Mouse (Mus musculus): ENCODE data around the gene Mob3b.

The Mob3b gene

DNA sequence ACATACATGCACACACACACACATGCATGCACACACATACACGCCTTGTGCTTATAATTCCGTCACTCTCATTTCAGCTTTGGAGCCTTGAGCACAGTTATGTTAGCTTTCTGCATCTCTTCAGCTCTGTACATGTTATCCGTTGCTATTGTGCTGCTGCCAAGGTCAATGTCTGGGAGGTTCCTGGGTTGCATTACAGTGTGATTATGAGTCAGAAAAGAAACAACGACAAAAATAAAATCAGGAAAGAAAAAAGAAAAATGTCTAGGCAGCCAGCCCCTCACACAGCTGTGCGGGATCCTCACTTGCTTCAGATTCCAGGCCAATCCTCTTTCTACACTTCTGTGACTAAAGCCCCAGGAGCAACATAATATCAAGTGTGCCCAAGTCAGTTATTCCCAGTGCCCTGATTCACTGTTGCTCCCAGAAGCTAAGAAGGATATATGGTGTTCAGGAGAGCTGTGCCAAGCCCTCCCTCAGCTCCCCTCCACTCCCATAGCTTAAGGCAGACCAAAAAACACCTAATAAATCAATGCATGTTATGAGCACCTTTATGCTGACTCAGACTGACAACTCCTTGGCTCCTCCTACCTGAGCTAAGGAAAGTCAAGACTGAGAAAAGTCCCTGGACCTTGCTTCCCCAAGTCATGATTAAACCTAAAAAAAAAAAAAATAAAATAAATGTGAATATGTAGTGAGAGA, 152.1 kb downstream of the Mob3b start:
- DNase-seq (ENCODE audit: low spot score) = peak; percentile 47

DNA sequence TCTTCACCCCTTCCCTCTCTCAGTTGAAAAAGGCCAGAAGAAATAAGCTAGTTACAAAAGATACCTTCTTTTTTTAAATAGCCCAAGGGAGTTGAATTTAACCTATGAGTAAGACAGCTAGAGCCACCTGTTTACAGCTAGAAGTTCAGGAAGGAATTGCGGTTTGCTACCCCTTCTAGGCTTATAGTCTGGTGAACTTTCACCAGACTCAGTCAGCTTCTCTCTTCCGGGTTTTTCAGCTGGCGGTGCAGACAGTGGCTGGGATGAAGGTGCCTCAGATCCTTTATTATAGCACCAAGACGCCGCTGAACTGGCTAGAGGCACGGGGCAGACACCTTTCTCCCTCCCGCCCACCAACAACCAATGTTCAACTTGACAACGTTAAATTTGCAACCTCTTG, 152.8 kb downstream of the Mob3b start:
- DNase-seq (ENCODE audit: low spot score) = no peak

DNA sequence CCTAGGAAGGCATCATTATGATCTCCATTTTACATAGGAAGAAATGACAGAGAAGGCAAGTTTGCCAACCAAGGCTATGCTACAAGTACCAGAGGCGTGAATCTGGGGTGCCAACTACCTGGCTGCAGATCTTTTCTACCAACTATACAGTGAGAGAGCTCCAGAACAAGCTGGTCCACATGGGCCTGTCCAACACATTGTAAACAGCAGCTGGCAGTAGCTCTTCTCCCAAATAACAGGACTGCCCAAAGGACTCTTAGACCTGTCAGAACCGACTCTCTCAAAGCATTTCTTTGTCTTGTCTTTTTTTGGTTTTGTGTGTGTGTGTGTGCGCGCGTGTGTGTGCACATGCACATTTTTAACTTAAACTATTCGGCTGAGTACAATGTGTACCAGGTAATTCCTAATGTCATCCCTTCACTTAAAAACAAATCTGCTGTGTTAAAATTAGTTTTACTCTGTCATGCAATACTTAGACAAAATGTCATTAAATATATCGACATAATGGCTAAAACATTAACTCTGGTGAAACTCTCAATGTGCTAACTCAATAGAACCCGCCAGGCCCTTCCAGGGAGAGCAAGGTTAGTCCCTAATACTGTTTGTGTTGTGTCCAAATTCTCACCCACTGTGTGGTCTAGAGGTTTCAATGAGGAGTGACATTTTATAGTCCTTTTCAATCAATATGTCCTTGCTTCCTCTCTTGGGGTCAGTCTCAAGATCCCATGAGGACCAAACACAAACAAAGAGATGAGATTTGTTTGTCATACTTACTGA, 153.5 kb downstream of the Mob3b start:
- no peak for DNase-seq (ENCODE audit: low spot score)

DNA sequence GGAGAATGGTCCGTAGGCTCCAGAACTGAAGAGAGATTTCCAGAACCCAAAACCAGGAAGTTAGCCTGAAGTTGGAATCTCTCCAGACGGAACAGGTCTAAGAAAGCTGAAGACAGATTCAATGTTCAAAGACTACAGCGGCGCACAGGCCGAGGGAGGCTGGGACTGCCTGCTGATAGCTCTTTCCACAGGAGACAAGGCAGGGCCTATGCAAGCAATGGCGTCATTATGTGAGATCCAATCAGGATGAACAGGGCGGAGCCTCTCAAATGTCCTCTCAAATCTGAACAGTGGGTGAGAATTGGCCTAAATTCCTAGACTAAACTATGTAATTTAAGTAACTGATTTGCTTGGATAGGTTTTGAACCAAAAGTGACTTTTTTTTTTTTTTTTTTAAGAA, 160.7 kb downstream of the Mob3b start:
- no peak for DNase-seq (ENCODE audit: low spot score)

DNA sequence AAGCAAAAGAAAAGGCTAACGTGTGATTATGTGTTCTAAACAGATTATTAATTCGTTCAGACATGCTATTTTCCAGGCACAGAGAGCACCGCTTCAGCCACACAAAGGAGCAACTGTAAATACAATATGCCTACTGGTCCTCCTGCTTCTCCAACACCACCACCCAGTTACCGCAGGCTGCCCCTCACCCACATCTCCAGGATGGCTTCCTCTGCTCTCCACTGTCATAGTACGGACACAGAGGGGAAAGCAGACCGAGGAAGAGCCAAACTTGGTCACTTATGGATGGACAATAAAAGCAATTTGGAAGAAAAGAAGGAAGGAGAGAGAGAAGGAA, 163.7 kb downstream of the Mob3b start:
- DNase-seq (ENCODE audit: low spot score) = no peak

DNA sequence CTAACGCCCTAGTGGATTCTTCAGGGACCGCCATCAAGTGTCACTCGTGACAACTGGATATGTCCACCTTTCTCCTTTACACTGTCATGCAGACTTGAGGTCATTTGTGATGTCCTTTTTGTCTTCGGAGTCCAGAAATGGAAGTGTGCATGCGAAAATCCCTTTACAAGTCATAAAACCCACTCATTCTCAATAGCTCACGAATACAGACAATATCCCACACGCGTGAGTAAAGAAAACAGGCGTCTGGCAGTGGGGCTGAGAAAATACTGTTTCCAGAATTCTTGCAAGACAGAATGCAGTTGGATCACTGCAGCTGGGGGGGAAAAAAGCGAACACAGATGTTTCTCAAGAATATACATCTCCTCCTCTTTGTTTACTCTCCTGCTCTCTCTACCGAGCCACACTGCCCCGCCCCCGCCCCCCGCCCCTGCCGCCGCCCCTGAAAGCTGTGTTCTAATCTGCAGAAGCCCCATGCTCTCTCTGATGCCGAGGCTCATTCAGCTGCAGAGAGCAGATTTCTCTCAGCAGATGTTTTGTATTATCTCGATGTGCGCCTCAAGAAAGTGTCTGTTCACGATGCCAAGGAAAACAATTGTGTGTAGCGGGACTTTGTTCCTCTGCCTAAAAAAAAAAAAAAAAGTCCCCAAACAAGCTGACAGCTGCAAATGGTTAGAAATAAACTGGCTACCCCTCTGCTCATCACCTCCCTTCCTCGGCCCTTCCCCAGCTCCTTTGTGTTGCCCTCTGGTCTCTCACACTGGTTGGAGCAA, 164.2 kb downstream of the Mob3b start:
- DNase-seq (ENCODE audit: low spot score) = no peak

DNA sequence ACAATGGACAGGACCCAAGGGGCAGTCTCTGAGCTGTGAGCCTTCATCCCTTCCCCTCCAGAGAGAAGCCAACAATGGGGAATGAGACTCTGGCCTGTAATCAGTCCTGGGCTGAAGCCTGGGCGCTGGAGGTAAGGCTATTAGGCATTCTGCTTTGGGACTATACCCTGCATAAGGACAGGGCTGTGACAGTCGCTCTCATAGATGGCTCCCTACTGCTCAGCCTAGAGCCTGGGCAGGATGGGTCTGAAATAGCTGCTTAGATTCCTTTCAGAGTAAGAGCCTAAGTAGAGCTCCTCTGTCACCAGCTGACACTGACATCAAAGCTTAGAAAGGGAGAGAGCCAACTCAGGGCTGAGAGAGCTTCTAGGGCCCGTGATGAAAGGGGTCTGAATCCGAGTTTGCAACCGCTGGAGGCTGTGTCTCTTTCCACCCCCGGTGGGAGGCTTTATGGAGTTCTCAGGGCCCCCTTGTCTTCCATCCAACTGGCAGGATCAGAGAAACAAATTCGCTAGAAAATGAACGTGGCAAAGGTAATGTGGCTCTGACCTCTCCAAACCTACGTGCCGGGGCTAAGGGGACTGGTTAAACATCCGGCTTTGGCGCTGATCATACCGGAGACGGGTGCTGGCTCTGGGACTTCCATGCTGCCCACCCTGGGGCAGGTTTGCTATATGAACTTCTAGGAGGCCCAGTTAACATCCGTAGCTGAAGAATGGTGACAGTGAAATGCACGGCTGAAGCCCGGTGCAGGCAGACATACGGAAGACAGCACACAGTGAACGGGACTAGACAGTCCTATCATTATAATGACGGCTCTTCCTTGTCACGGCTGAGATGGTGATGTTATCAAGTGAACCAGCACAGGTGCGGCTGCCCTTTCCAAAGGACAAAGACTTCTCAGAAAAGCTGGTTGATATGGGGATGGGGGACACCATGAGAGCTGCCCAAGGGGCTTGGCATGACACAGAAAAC, 165.1 kb downstream of the Mob3b start:
- DNase-seq (ENCODE audit: low spot score) = no peak

DNA sequence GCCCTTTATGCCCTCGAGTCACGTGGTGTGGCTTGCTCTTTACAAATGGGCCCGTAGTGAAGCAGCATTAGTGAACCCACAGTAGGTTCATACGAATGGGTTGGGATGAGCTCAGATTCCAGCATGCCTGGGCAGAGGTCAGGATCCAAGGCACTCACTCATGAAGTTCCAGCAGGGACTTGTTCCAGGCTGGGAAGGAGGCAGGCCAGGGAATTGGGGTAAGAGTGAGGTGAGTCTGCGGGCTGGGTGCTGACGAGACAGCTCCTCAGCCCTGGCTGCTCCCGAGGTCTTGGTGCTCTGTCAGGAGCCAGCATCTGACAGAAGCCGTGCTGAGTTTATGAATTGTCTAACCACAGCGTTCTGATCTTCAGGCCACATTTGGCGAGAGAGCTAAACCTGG, 166.2 kb downstream of the Mob3b start:
- DNase-seq (ENCODE audit: low spot score) = peak; percentile 44

DNA sequence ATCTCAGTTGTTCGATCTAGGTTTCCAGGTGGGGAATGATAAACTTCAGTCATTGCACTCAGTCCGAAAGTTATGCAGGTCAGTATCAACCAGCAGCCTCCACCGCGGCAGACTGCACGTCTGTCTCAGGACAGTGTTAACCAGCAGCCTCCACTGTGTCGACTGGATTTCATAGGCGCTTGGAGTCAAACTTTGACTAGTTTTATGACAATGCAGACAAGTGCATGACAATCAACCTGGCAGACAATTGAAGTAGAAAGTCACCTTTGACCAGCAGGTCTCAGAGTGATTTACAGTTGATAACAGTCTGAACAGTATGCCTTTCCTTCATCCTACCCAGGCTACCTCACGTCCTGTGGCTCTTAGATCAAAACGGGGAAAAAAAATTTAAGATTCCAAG, 166.6 kb downstream of the Mob3b start:
- DNase-seq (ENCODE audit: low spot score) = no peak

DNA sequence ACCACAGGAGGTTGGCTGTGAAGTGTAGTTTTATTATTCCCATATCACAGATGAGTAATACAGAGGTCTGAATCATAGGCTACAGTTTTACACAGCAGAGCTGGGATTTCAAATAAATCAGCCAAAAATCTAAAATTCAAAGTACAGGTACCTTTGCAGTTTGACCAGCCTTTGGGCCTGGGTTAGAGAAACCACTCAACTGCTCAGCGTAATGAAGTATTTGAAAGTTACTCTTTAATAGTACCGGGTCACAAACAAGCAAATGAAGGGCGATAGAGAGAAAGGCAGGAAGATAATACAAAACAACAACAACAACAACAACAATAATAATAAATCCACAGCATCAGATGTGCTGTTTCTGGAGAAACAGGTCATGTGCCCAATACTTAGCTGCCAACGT, 169.7 kb downstream of the Mob3b start:
- DNase-seq (ENCODE audit: low spot score) = no peak

DNA sequence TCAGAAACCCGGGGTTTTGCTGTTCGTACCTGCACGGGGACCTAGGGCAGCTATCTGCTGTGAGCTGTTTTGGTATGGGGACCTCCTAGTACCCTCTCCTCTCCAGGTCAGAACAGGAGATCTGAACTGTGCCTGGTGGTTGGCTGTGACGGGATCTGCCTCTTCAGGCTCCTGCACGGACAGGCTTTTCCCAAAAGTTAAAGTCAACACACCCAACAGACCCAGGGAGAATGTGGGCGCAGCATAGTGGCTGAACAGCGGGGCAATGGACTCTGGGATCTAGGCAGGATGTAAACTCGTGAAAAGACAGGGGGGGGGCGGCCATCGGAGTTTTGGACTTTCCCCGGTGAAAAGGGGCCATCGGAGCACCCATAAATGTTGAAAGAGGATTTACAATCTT, 170.2 kb downstream of the Mob3b start:
- no peak for DNase-seq (ENCODE audit: low spot score)

DNA sequence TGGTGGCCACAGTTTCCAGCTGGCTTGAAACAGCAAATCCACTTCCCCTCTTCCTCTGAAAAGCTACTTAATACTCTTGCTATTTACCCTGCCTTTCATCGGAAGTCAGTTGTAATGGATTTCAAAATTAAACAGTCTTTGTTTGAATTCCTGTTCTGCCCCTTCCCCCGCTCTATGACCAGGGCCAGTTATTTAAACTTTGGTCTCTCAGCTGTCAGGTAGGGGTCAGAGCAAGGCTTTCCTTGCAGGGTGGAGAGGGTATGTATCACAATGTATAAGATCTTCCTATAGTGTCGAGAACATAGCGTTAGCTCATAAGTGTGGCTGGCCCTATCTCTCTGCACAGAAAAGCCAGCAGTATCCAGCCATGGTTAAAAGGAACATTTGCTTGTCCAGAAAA, 170.6 kb downstream of the Mob3b start:
- no peak for DNase-seq (ENCODE audit: low spot score)

DNA sequence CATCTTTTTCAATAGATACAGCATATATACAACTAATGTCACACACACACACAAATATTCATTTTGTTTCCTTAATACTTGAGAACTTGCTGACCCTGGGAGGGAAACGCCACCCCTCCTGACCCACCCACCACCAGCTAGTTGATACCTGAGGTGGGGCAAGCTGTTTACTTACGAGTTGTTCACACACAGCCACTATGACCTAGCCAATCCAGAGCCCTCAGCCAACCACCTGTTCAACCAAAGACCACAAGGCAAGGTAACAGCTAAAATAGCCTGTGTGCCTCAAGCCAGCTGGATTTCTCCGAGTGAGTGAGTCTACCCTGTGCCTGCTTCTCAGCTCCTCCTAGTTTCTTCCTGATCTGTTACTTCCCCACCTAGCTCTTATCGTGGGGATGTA, 172.9 kb downstream of the Mob3b start:
- DNase-seq (ENCODE audit: low spot score) = no peak

DNA sequence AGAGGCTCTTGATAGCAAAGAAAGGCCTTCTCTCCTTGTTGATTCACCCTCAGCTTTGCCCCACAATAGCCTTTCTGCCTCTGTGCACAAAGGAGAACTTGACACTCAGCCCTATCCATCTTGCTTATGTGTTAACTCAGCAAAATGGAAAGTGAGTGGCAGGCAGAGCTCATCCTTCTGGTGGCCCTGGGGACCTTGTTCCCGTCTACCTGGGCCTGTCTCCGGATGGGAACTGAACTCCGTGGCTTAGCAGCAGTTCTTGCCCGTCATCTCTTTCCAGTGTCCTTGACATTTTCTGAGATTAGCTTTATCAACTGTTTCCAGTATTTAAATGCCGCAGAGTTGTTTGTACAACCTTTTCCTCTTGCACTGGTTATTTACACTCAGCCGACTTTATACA, 173.8 kb downstream of the Mob3b start:
- no peak for DNase-seq (ENCODE audit: low spot score)

DNA sequence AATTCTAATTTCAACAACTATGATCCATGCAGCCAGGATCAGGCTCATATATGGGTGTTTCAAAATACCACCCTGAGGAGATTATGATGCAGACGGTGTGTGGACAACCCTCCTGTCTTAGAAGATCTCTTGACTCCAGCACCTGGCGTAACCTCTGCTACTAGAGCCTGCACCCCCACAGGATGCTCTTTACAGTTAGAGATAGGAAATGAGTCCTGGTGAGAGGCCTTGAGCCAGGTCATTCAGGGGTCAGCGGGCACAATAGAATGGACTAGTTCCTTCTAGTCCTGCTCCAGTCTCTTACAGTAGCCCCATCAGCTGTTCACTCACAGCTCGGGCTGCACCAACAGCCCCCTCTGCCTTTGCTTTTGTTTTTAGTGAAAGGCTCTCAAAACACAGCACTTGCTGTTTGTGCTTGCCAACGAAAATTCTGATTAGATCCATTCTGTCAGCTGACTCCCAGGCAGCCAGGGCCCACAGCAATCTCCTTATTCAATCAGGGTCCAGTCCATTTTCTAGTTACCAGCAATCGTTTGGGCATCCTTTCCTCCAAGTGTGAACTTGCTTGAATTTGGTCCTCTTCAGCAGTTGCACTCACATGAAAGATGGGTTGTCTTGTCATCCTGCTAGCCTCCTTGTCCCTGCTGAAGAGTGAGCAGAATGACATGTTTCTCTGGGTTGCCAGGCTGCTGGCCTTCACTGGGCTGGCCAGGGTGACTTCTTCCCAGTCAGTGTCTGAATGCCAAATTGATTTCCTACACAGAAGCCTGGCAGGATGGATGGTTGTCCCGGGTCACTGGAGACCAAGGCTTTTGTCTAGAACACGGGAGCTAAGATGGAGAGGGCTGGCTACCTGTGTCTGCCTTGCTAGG, 175.7 kb downstream of the Mob3b start:
- no peak for DNase-seq (ENCODE audit: low spot score)

DNA sequence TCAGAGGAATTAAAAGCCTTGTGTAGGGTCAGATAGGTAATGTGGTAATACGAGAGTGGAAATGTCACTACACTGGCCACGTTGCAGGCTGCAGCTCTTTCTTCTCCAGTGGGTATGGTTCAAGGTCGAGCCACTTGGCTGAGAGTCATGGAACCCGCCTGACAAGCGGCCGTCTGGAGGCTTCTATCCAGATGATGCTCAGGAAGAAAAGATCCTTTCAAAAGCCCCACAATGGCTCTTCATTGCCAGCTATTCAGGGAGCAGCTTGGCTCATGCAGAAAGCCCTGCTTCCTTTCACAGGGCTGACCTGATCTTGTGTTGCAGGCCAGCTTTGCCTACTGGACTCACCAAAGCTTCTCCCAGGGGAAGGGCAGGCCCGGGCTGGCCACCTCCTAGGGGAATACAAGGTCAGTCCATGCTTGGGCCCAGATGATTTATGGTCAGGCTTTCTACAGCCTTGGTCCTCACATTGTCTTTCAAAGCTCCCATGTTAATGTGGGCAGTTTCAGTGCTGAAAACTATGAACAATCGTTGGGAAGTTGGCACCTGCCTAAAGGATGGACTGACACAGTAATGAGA, 176.7 kb downstream of the Mob3b start:
- no peak for DNase-seq (ENCODE audit: low spot score)

DNA sequence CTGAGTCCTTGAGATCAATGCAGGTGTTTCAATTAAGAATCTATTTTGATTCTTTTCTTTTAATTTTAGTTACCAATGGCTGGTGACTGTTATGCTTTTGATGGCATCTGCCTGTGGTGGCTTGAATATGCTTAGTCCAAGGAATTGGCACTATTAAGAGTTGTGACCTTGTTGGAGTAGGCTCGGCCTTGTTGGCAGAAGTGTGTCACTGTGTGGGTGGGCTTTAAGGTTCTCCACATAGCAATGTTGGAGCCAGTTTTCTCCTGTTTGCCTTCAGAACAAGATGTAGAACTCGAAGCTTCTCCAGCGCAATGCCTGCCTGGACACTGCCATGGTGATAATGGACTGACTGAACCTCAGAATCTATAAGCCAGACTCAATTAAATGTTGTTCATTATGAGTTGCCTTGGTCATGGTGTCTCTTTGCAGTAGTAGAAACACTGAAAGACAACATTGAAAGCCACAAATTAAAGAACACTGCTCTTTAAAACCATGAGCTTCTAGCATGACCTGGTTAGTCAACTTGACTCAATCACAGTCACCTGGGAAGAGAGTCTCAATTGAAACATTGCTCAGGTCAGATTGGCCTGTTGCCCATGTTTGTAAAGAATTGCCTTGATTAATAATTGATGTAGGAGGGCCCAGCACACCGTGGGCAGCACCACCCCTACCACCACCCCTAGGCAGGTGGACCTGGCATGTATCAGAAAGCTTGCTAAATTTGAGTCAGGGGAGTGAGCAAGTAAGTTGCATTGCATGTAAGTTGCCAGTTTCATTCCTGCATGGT, 180.2 kb downstream of the Mob3b start:
- DNase-seq (ENCODE audit: low spot score) = no peak

DNA sequence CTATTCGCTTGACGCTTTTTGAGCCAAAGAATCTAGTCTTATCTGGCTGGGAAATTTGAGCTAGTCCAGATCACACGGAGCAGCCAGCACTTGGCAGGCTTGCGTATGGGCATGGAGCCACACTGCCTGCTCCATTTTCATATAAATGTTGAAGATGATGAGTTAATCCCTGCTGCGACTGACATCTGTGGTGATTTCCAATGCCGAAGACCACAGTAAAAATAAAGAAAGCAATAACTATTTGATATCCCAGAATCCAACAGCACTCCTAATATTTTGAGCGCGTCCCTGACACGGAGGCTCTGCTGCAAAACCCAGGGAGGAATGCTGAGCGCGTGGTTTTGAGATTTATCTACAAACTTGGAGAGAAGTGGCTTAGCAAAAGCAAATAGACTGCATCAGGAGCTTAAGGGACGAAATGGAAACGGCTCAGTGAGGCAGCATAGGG, 180.9 kb downstream of the Mob3b start:
- DNase-seq (ENCODE audit: low spot score) = peak; percentile 47

DNA sequence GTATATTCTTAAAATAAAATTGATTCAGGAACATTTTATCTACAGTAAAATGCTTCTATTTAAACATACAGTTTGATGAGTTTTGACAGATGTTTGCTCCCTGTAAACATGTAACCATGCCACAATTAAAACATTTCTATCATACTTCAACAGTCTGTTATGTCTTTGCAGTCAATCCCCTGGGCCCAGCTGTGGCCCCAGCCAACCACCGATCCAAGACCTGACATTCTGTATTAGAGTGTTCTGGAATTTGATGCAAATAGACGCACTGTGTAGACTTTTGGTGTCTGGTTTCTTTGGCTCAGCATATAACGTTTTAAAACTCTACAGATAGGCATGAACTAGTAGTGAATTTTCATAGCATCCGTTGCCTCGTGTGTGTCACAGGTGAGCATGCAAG, 182.5 kb downstream of the Mob3b start:
- no peak for DNase-seq (ENCODE audit: low spot score)

DNA sequence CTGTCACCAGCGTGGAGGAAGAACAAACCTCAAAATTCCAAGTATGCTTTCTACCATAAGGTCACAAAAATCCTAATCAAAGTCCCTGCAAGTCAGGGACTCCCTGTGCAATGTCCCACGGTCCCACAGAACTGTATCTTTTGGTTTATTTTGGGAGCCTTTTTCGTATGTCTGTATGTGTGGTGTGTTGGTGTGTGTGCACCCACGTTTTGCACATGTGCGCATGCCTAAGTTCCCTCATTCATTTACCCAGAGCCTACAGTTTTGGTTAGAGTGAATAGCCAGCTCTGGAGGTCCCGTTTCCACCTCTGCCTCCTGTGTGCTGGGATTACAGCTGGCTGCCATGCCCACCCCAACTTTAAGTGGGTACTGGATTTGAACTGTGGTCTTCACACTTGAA, 189.7 kb downstream of the Mob3b start:
- DNase-seq (ENCODE audit: low spot score) = no peak
